Mouse (Mus musculus) liver, postnatal 0 days (tissue): ENCODE data around the gene Pigl.

ENCODE experiments used
- CTCF ChIP-seq: sonication (generic); IDR thresholded peaks from 2 replicates; pipeline ENCODE4 v1.5.1; 2016; ENCODE audit warnings: antibody characterized with exemption, low read depth
- EP300 ChIP-seq: IDR thresholded peaks from 2 replicates; pipeline ENCODE4 v1.6.1; 2016; ENCODE audit warnings: antibody characterized with exemption, low read depth, mild to moderate bottlenecking

DNA sequence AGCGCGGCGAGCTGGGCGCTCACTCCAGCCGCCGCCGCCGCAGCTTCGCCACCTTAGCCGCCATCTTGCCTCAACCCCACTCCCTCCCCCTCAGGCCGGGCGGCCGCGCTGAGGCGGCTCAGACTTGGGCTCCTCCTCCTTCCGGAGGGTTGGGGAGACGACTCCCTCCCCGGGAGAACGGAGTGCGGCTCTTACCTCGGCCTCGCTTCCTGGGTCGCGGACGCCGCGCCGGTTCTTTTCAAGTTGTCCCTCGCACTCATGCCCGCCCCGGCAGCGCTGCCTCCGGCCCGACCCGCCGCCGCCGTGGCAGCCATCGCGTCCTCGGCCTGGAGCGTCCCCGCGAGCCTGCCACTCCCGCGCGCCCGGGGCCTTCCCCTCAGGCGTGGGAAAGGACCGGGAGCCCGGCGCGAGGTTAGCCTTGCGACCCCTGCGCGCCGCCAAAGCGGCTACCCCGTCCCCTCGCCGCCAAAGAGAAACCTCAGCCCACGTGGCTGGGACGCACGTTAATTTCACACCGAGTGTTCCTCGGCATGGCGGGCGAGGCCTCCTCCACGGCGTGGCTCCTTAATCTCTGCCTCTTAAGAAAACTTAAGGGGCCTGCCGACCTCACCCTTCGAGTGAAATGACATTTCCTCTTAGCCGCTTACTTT is 894 bp upstream of the Pigl start:
- no peak for TF ChIP-seq EP300
- peak; percentile 21; the same call in 1 of the 2 replicates for TF ChIP-seq CTCF
